Mouse (Mus musculus): Measurements from ENCODE around the gene Gm26920. TPM values are rescaled to one million over a fixed set of nuclear protein-coding genes. Genes with fewer than 3 reads are reported as not detected.

The Gm26920 gene
- total RNA-seq, 2 experiments from 2014 or later: not detected

DNA sequence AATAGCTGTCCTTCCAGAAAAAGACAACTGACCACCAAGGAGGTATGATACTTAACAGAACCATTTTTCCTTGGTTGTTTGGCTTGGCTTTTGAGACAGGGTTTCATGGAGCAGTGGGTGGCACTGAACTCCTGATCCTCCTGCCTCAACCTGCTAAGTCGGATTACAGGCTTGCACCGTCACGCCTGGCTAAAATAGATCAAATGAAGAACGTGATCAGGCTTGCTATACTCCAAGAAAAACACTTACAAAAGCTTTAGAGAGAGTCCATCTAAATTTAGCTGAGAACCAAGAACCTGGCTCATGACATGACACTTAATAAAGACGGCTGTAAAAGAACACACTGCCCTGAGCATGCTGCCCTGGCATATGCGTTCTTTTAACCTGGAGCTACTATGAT, 29.9 kb downstream of the Gm26920 start:
- ATAC-seq (replicated peaks; ENCODE audit: poor library complexity): no peak

GRCm38 (mm10) chr7:30053591-30053990, 36.6 kb downstream of the Gm26920 start:
- ATAC-seq (replicated peaks; ENCODE audit: poor library complexity): no peak

DNA sequence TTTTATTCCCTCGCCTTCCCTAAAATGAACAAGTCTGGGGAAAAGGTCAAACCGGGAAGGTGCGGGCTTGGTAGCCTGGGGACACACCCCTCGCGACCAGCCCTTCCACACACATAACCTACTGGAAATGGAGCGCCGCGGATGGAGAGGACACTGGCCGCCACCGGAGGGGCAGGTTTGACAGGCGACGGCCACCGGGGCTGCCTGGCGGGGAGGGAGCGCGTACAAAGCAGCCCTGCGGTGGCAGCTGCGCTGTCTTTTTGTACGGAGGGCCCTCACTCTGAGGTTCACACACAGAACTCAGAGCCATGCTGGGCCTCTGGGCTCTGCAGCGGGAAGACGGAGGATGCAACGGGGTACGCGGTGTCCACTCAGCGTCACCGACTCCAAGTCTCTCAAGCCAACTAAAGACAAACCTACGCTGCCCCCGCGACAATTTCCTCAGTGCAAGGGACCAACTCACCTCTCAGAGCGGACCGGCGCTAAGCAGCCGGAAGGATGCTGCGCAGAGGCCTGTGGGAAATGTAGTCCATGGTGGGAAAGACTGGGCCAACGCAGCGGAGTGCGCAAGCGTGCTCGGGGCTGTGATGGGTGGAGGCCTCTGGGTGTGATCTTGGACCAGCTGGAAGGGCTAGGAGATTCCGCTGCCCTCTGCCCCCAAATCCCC, 39.2 kb downstream of the Gm26920 start, which contains the start of gene Zfp14:
Gene Zfp14 (minus strand): TSS at position 499 of the 667 bp plus-strand sequence.
- ATAC-seq (replicated peaks; ENCODE audit: poor library complexity): peak; percentile 100

GRCm38 (mm10) chr7:30048126-30048525, 42.1 kb downstream of the Gm26920 start:
- no peak for ATAC-seq (replicated peaks; ENCODE audit: poor library complexity)

- 0 out of 2 replicates have a peak, but pooled peaks have one; percentile 9 for ATAC-seq (replicated peaks; ENCODE audit: poor library complexity)
Measured at GRCm38 (mm10) chr7:30044354-30044753, 45.9 kb downstream of the Gm26920 start.

DNA sequence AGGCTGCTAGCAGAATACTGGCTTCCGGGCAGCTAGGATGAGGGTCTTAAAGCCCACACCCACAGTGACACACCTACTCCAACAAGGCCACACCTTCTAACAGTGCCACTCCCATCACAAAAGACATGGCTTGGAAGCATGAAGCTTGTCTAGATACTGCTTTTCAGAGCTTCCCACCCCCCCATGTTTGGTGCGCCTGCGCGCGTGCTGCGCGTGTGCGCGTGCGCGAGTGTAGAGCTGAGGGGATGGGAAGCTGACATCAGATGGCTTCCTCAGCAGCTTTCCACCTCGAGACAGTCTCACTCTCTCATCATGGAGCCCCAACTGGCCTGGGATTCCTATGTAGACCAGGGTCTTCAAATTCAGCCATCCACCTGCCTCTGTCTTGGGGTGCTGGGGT, 55.9 kb downstream of the Gm26920 start:
- no peak for ATAC-seq (replicated peaks; ENCODE audit: poor library complexity)

DNA sequence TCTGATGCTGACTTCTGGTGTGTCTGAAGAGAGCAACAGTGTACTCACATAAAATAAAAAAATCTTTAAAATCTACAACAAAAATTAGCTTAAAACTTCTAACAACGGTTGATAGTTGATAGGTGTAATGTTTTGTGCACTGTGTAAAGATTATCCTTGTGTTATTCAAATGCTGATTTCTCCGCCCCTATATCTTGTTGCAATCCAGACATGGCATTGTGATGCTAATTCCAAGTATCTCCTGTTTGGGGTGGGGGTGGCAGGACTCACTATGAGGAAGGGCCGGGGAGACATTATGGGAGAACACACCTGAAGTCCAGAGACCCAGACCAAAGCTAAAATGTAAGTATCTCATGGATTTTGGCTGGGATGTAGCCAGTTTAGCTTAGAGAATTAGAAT, 58.8 kb downstream of the Gm26920 start:
- no peak for ATAC-seq (replicated peaks; ENCODE audit: poor library complexity)

DNA sequence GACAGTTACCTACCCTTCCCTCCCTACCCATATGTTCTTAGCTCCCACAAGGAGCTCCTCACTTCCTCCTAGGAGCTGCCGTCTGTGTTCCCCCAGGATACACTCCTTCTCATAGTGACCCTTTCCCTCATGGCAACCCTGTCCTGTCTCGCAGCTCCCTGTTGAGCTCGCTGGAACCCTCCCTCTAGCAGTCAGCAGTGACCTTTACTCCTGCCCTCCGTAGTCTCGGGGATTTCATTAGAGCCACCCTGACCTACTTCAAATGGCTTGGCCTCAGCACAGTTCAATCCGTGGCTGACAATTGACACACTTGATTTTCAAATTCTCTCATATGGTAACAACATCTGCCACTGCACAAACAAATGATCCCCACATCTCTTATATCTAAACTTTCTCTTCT, 59.5 kb downstream of the Gm26920 start:
- ATAC-seq (replicated peaks; ENCODE audit: poor library complexity): no peak

DNA sequence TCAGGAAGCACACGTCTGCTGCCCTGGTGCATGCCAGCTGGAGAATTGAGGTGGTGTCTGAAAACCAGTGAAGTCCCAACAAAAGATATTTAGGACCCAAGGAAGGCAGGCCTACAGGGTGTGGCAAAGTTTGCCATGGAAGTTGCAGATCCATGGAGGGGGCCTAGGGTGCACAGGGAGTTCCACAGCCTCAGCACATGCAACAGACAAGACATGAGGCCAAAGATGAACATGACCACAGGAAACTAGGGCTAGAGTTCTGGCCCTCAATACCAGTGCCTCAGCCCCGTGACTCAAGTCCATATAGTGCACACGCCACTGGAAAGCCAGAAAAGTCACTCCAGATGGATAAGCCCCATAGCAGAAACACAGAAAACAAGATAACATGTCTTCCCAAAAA, 61.6 kb downstream of the Gm26920 start:
- ATAC-seq (replicated peaks; ENCODE audit: poor library complexity): no peak

- no peak for ATAC-seq (replicated peaks; ENCODE audit: poor library complexity)
Measured at GRCm38 (mm10) chr7:30027331-30027730, 62.9 kb downstream of the Gm26920 start.

GRCm38 (mm10) chr7:30025358-30025757, 64.9 kb downstream of the Gm26920 start:
- ATAC-seq (replicated peaks; ENCODE audit: poor library complexity): peak; percentile 31; the same call in 1 of the 2 replicates

GRCm38 (mm10) chr7:30023800-30024199, 66.4 kb downstream of the Gm26920 start:
- ATAC-seq (replicated peaks; ENCODE audit: poor library complexity): peak; percentile 52

DNA sequence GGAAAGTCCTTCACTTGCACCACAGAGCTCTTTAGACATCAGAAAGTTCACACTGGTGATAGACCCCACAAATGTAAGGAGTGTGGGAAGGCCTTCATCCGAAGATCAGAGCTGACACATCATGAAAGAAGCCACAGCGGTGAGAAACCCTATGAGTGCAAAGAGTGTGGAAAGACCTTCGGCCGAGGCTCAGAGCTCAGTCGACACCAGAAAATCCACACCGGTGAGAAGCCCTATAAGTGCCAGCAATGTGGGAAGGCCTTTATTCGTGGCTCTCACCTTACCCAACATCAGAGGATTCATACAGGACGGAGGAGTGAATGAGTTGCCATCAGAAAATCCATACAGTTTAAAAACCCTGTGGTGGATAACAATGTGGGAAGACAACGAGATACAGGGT, 66.9 kb downstream of the Gm26920 start:
- ATAC-seq (replicated peaks; ENCODE audit: poor library complexity): no peak

DNA sequence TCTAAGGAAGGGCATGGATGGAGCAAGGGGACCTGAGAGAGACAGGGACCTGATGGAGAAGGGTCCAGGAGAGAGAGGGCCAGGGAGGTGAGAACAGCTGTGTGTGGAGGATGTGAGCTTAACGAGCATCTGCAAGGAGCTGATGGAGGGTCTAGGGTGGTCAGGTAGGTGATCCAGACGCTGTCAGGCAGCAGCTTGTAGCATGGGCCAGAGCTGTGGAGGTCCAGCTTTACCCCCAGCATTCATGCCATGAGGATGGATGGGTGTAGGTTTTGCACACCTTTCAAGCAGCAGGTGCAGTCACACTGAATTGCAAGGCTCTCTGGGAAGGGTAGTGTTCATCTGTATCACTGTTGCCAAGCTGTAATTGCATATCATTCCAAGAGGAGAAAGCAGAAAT, 70.7 kb downstream of the Gm26920 start:
- no peak for ATAC-seq (replicated peaks; ENCODE audit: poor library complexity)

DNA sequence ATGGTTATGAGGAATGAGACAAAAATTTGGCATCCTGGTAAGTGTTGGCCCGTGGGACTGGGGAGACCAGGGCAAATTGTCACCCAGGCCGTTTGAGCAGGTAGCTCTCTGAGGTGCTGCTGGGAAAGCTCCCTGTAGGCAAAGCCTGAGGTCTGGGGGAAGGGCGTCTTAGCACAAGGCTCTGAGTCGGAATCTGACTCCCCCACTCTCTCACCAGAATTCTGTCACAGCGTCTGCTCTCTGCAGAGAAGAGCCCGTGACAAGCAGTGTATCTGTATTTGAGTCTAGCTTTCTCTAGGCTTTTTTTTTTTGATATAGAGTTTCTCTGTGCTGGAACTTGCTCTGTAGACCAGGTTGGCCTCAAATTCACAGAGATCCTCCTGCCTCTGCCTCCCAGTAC, 73.0 kb downstream of the Gm26920 start:
- no peak for ATAC-seq (replicated peaks; ENCODE audit: poor library complexity)

DNA sequence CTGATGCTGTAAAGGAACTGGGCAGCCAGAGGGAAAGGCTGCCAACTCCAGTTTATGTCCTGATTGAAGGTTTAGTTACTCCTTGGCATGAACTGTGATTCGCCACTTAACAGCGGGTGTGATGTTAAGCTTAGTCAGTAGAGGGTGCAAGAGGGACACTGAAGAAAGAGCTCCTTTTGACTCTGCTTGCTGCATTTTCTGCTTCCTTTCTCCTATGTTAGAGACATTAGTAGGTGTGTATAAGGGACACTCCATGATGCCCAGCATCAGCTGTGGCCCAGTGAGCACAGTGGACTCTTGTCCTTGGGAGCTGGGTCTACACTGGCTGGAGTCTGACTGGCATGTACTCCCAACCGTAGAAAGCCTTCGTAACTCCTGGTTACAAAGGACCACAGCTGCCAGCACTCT, 77.2 kb downstream of the Gm26920 start:
- ATAC-seq (replicated peaks; ENCODE audit: poor library complexity): peak; percentile 77

DNA sequence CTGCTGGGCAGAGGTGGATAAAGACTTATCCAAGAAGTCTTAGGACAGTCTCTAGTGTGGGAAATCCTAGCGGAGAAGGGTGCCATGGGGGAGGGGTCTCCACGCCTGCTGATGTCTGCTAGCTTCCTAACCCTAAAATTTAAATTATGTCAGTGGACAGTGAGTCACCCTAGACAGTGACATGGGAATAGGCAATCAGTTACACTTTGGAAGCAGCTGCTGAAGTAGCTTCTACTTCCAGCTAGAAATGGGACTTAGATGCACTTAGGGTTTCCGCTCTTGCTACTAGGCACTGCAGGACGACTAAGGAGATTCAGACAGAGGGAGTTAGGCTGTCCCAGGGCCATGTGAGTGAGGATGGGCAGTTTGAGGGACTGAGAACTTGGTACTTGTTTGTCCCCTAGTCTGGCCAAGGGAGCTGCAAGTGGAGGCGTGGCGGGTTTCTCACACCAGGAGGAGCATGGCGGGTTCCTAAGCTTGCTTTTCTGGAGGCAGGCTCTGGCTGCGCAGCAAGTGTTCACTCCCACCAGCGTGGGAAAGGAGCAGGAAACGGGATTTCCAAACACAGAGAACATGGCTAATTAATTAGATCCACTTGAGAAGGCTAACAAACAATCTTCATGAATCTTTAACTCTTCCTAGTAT, 79.5 kb downstream of the Gm26920 start:
- ATAC-seq (replicated peaks; ENCODE audit: poor library complexity): no peak

DNA sequence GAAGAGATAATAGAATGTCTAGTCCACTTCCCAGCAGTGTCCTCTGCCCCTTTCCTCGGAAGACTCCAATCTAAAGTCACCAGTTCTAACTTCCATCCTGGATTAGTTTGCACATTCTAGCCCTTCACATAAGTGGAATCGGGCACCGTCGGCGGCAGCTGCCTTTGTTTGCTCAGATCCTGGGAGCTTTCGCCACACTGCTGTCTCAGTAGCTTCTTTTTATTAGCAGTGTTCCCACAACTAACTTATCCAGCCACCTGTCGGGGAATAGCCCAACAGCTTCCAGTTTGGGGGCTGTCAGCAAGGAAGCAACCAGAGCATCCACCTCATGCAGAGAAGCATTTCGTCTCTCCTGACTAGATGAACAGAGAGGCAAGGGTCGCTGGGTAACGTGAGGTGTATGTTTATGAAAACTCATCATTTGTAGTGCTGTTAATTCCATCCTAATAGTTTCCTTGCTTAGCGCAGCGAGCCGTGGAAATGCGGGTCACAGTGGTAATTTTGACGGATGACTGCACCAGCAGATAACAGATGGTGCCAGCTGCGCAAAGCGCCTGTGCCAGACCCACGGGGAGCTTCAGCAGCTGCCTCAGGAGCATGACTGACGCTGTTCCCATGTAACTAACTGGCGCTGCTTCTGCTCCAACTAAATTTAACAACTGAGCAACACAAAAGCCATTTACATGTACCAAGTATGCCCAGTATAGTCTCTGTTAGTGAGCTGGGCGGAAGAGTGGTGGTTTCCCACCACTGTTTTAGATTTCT, 80.7 kb downstream of the Gm26920 start:
- ATAC-seq (replicated peaks; ENCODE audit: poor library complexity): no peak

GRCm38 (mm10) chr7:30008020-30008690, 82.1 kb downstream of the Gm26920 start:
- peak; percentile 83 for ATAC-seq (replicated peaks; ENCODE audit: poor library complexity)

DNA sequence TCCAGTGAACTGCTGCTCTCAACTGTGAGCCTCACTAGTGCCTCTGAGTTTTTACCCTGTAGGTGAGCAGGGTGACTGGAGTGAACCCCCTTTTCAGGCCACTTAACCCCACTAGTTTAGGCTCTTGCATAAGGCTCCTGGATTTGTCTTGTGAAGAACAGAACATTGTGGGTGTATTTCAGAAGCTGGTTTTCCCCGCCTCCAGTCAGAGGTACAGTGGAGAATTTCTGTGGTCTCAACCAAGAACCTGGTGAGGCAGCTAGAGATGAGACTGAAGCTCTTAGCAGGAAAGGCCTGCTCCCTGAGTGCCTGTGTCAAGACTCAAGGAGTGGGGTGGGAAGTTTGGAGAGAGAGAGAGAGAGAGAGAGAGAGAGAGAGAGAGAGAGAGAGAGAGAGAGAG, 82.6 kb downstream of the Gm26920 start:
- no peak for ATAC-seq (replicated peaks; ENCODE audit: poor library complexity)
